Mouse (Mus musculus) megakaryocyte, embryonic 14.5 days (primary cell): ENCODE data around the gene Tcte2.

Source experiments
- FLI1 ChIP-seq: IDR thresholded peaks from 2 replicates; pipeline ENCODE4 v1.6.1; 2012; ENCODE audit warnings: low read length, inconsistent platforms, mixed read lengths
- GATA1 ChIP-seq: IDR thresholded peaks from 3 replicates; pipeline ENCODE4 v1.6.1; 2012; ENCODE audit warnings: mixed read lengths, low read length, inconsistent platforms, borderline replicate concordance

- TF ChIP-seq GATA1: no peak
- TF ChIP-seq FLI1: no peak
These were observed 47.0 kb downstream of the Tcte2 start for GRCm38 (mm10) chr17:13714654-13715053.
